Mouse (Mus musculus) erythroblast, embryonic 14.5 days (primary cell): Measurements from ENCODE around the gene Rora.

Source experiments
- GATA1 ChIP-seq: IDR thresholded peaks from 2 replicates; pipeline ENCODE4 v1.6.1; 2012; ENCODE audit warnings: low read length, inconsistent platforms, mixed read lengths
- TAL1 ChIP-seq: IDR thresholded peaks from 3 replicates; pipeline ENCODE4 v1.6.1; 2012; ENCODE audit warnings: low read length, inconsistent platforms, mixed read lengths

- no peak for TF ChIP-seq TAL1
- no peak for TF ChIP-seq GATA1
These were observed 310.3 kb downstream of the Rora start for GRCm38 (mm10) chr9:68963898-68964297.
